8 mouse cellular contexts compared by ENCODE assay signal in the genomic region with DNA sequence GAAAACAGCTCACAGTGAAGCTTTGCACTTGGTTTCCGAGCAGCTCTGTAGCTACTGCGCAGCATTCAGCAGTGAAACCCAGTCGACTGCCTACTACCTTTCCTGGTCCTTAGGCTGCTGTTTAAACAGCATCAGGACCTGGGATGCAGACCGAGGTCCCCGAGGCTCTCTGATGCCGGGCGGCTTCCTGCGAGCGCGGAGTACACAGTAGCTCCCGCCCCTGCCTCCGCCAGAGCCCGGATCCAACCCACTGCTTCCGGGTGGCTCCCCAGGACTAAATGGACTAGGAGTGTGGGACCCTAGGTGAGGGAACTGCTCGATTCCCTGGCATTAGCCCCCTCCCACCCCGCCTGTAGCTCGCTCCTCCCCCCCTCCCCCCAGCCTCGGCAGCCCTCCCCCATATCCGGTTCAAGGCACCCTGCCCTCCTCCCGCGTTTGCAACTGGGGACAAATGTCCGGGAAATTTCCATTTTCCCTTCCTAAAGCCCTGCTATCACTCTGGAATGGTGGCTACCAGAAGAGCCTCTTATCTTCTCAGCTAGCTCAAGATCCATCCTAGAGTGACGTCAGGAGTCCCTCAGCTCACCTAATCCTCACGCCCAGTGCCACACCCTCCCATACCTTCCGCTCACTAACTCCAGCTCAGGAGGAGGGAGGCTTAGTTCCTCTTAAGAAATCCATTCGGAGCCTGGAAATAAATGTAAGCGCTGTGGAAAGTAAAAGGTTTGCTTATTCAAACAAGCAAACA. TPM values are rescaled to one million over a fixed set of nuclear protein-coding genes. Genes with fewer than 3 reads are reported as not detected.
DNase-seq lines count a peak whose midpoint lies in the region; ATAC-seq and TF ChIP-seq lines count a peak whose summit lies in the region.

No protein-coding gene starts in this region.

- ATAC-seq in neural tube, embryonic 11.5 days (ENCODE audit: insufficient read depth, low FRiP score, low TSS enrichment) = peak; percentile 76
- peak; percentile 79 for ATAC-seq in intestine, embryonic 16.5 days
- peak; percentile 49 for ATAC-seq in liver, embryonic 13.5 days (ENCODE audit: low read depth)
- peak; percentile 60 for ATAC-seq in stomach, embryonic 14.5 days (ENCODE audit: insufficient number of reproducible peaks, insufficient read depth, low FRiP score, low read depth)

- H3K9me3 ChIP-seq in neural tube, embryonic 11.5 days (ENCODE audit: control insufficient read depth, low read length) = no peaks in the 10 kb centered on the region
- no peaks in the 10 kb centered on the region for H3K9me3 ChIP-seq in intestine, embryonic 16.5 days (ENCODE audit: control insufficient read depth, low read length)
- no peaks in the 10 kb centered on the region for H3K9me3 ChIP-seq in liver, embryonic 13.5 days (replicated peaks)
- no peaks in the 10 kb centered on the region for H3K9me3 ChIP-seq in stomach, embryonic 14.5 days (ENCODE audit: control insufficient read depth, low read depth, low read length)

- no peaks in the 10 kb centered on the region for H3K79me2 ChIP-seq in myocyte (ENCODE audit: control insufficient read depth, insufficient read depth)

- peak overlapping the region; percentile 68 for H3K4me3 ChIP-seq in neural tube, embryonic 11.5 days (ENCODE audit: low read depth, low read length)
- H3K4me3 ChIP-seq in cortical plate, adult 2 months (ENCODE audit: insufficient read depth, low read length) = peak overlapping the region; percentile 89
- peak overlapping the region; percentile 79 for H3K4me3 ChIP-seq in intestine, embryonic 16.5 days (ENCODE audit: low read length)
- H3K4me3 ChIP-seq in liver, embryonic 13.5 days (replicated peaks) = peak overlapping the region; percentile 80
- peak overlapping the region; percentile 58 for H3K4me3 ChIP-seq in myocyte
- peak overlapping the region; percentile 67 for H3K4me3 ChIP-seq in stomach, embryonic 14.5 days (ENCODE audit: low read depth, low read length)

- H3K27me3 ChIP-seq in neural tube, embryonic 11.5 days (ENCODE audit: control insufficient read depth, insufficient read depth, low read length) = no peaks in the 10 kb centered on the region
- H3K27me3 ChIP-seq in intestine, embryonic 16.5 days (replicated peaks; ENCODE audit: control insufficient read depth, insufficient read depth, low read length) = no peaks in the 10 kb centered on the region
- H3K27me3 ChIP-seq in liver, embryonic 13.5 days = peaks cover 3% of the 10 kb centered on the region; the same call in 1 of the 2 replicates
- no peaks in the 10 kb centered on the region for H3K27me3 ChIP-seq in myocyte (ENCODE audit: control insufficient read depth, insufficient read depth, insufficient read length)
- H3K27me3 ChIP-seq in stomach, embryonic 14.5 days (ENCODE audit: control insufficient read depth, insufficient read depth, low read length) = no peaks in the 10 kb centered on the region

- H3K4me2 ChIP-seq in neural tube, embryonic 11.5 days (ENCODE audit: low read depth) = peak overlapping the region; percentile 80
- peak overlapping the region; percentile 71 for H3K4me2 ChIP-seq in intestine, embryonic 16.5 days (ENCODE audit: low read depth, low read length)
- H3K4me2 ChIP-seq in liver, embryonic 13.5 days = peak overlapping the region; percentile 98
- H3K4me2 ChIP-seq in myocyte (ENCODE audit: low read depth) = peak overlapping the region; percentile 97
- peak overlapping the region; percentile 66 for H3K4me2 ChIP-seq in stomach, embryonic 14.5 days (replicated peaks; ENCODE audit: low read depth, low read length)

- WGBS in neural tube, embryonic 11.5 days = 0% methylated on average over 27 of the region's 27 CpGs
- WGBS in intestine, embryonic 16.5 days = under 1% methylated on average over 27 of the region's 27 CpGs
- under 1% methylated on average over 27 of the region's 27 CpGs for WGBS in liver, embryonic 13.5 days (ENCODE audit: insufficient replicate concordance)
- WGBS in stomach, embryonic 14.5 days = under 1% methylated on average over 27 of the region's 27 CpGs

- no peak for TF ChIP-seq CTCF in cortical plate, adult 2 months (IDR thresholded peaks at IDR 0.05; ENCODE audit: extremely low read depth, insufficient read depth, low read length)

- H3K27ac ChIP-seq in neural tube, embryonic 11.5 days (ENCODE audit: low read depth, low read length) = peak overlapping the region; percentile 68
- H3K27ac ChIP-seq in cortical plate, adult 2 months (ENCODE audit: insufficient read depth, low read length) = peak overlapping the region; percentile 77
- peak overlapping the region; percentile 91 for H3K27ac ChIP-seq in intestine, embryonic 16.5 days (ENCODE audit: low read length)
- peak overlapping the region; percentile 86 for H3K27ac ChIP-seq in liver, embryonic 13.5 days
- H3K27ac ChIP-seq in stomach, embryonic 14.5 days (ENCODE audit: low read length) = peak overlapping the region; percentile 93

- no peak for DNase-seq in neural tube, embryonic 11.5 days (ENCODE audit: low spot score)
- no peak for DNase-seq in neural tube, embryonic 10.5 days (ENCODE audit: extremely low spot score, low spot score)
- peak; percentile 75 to 82 for DNase-seq in heart, adult 18-20 months
- peak; percentile 41 for DNase-seq in liver, embryonic 13.5 days

- H3K9ac ChIP-seq in neural tube, embryonic 11.5 days (ENCODE audit: low read length) = peak overlapping the region; percentile 56
- peak overlapping the region; percentile 89 for H3K9ac ChIP-seq in intestine, embryonic 16.5 days (ENCODE audit: low read depth, low read length)
- peak overlapping the region; percentile 83 for H3K9ac ChIP-seq in liver, embryonic 13.5 days
- peak overlapping the region; percentile 71 for H3K9ac ChIP-seq in stomach, embryonic 14.5 days (replicated peaks; ENCODE audit: low read depth, low read length)

- TF ChIP-seq POLR2A in cortical plate, adult 2 months (IDR thresholded peaks at IDR 0.05; ENCODE audit: extremely low read depth, insufficient read depth, low read length) = peak; percentile 42; the same call in 1 of the 2 replicates
- no peak for TF ChIP-seq POLR2A in myocyte (IDR thresholded peaks at IDR 0.05; ENCODE audit: insufficient read length, low read depth)

- no peaks in the 10 kb centered on the region for H3K4me1 ChIP-seq in neural tube, embryonic 11.5 days (ENCODE audit: control insufficient read depth, insufficient read depth, low read length)
- no peaks in the 10 kb centered on the region; the same call in 1 of the 2 replicates for H3K4me1 ChIP-seq in cortical plate, adult 2 months (ENCODE audit: control insufficient read depth, insufficient read depth, low read length)
- H3K4me1 ChIP-seq in intestine, embryonic 16.5 days (ENCODE audit: control insufficient read depth, insufficient read depth, low read length) = peaks cover 3% of the 10 kb centered on the region; the same call in 1 of the 2 replicates
- H3K4me1 ChIP-seq in liver, embryonic 13.5 days (replicated peaks) = peaks cover 51% of the 10 kb centered on the region
- H3K4me1 ChIP-seq in stomach, embryonic 14.5 days (ENCODE audit: control insufficient read depth, insufficient read depth, low read length) = 0 out of 2 replicates have a peak, but pooled peaks cover 5% of the 10 kb centered on the region

- H3K36me3 ChIP-seq in neural tube, embryonic 11.5 days (ENCODE audit: control insufficient read depth, insufficient read depth, low read length) = no peaks in the 10 kb centered on the region
- no peaks in the 10 kb centered on the region for H3K36me3 ChIP-seq in intestine, embryonic 16.5 days (ENCODE audit: control insufficient read depth, insufficient read depth, low read length)
- no peaks in the 10 kb centered on the region for H3K36me3 ChIP-seq in liver, embryonic 13.5 days
- no peaks in the 10 kb centered on the region for H3K36me3 ChIP-seq in myocyte (ENCODE audit: control insufficient read depth, insufficient read depth)
- H3K36me3 ChIP-seq in stomach, embryonic 14.5 days (ENCODE audit: control insufficient read depth, insufficient read depth, low read length) = no peaks in the 10 kb centered on the region

- H3ac ChIP-seq in myocyte (ENCODE audit: control insufficient read depth, insufficient read length) = peak overlapping the region; percentile 37

TF ChIP-seq in myocyte, 11 proteins besides CTCF, POLR2A, EP300 and RAD21:
- TF ChIP-seq SRF (IDR thresholded peaks at IDR 0.05; ENCODE audit: control insufficient read depth, insufficient read length, low read depth) (no peak), TCF3 (IDR thresholded peaks at IDR 0.05; ENCODE audit: insufficient read length, low read depth) (no peak), REST (IDR thresholded peaks at IDR 0.05; ENCODE audit: insufficient read depth, insufficient read length) (no peak), USF1 (IDR thresholded peaks at IDR 0.05; ENCODE audit: low read depth) (no peak), E2F4 (IDR thresholded peaks at IDR 0.05; ENCODE audit: insufficient read depth) (no peak), MYOG (IDR thresholded peaks at IDR 0.05; ENCODE audit: control insufficient read depth in 1 of 3, insufficient read depth in 1 of 3, insufficient read length in 2 of 3, low read depth in 2 of 3) (no peak), POLR2AphosphoS2 (IDR thresholded peaks at IDR 0.05; ENCODE audit: insufficient read length, low read depth) (no peak), MYOD1 (IDR thresholded peaks at IDR 0.05; ENCODE audit: control insufficient read depth in 1 of 3, insufficient read length in 2 of 3, low read depth in 2 of 3) (no peak), CEBPB (IDR thresholded peaks at IDR 0.05; ENCODE audit: insufficient read depth, poor library complexity, severe bottlenecking) (no peak), TCF12 (IDR thresholded peaks at IDR 0.05; ENCODE audit: insufficient read depth, poor library complexity, severe bottlenecking) (no peak), MAX (IDR thresholded peaks at IDR 0.05; ENCODE audit: low read depth) (no peak)

RNA-seq across cellular contexts. Expression of gene Haao, which starts 14.5 kb away (rescaled TPM):
- not detected in 2 replicates for polyA plus RNA-seq in neural tube, embryonic 11.5 days (2014; fragmentation: Nextera tagmentation; extraction: Ambion mirVana)
- polyA plus RNA-seq in cortical plate, adult 2 months (2012; rRNA removed) = 0.28 and 0.88 TPM in 2 replicates
- total RNA-seq in heart, adult 18-20 months (2021) = 1 to 10 TPM in 1 of 2 experiments, under 1 TPM in 1; 0.27 to 2.0 TPM
- polyA plus RNA-seq in intestine, embryonic 16.5 days (2015; fragmentation: Nextera tagmentation; extraction: Ambion mirVana) = 1.5 and 2.3 TPM in 2 replicates
- 16.2 and 17.1 TPM in 2 replicates for polyA plus RNA-seq in liver, embryonic 13.5 days (2015; fragmentation: Nextera tagmentation; extraction: Ambion mirVana)
- not detected for polyA plus RNA-seq in myocyte (2012; fragmentation: generic; extraction: Trizol)
- 0.27 and 1.1 TPM in 2 replicates for polyA plus RNA-seq in stomach, embryonic 14.5 days (2014; fragmentation: Nextera tagmentation; extraction: Ambion mirVana)

Comparison
In these comparisons a context has a peak if more than half of its experiments do, and no peak if none do; other contexts are left out.
1. DNase-seq: peak in heart, adult 18-20 months (2 of 2) and liver, embryonic 13.5 days (single experiment); none in neural tube, embryonic 11.5 days (single experiment) and neural tube, embryonic 10.5 days (single experiment).
2. Peak in every context shown above with its lines, with median percentiles within 50 percentile points of each other: ATAC-seq, H3K27ac ChIP-seq, H3K4me2 ChIP-seq, H3K4me3 ChIP-seq and H3K9ac ChIP-seq.